Mouse (Mus musculus): ENCODE results near the gene Parp1.

Gene Parp1

DNA sequence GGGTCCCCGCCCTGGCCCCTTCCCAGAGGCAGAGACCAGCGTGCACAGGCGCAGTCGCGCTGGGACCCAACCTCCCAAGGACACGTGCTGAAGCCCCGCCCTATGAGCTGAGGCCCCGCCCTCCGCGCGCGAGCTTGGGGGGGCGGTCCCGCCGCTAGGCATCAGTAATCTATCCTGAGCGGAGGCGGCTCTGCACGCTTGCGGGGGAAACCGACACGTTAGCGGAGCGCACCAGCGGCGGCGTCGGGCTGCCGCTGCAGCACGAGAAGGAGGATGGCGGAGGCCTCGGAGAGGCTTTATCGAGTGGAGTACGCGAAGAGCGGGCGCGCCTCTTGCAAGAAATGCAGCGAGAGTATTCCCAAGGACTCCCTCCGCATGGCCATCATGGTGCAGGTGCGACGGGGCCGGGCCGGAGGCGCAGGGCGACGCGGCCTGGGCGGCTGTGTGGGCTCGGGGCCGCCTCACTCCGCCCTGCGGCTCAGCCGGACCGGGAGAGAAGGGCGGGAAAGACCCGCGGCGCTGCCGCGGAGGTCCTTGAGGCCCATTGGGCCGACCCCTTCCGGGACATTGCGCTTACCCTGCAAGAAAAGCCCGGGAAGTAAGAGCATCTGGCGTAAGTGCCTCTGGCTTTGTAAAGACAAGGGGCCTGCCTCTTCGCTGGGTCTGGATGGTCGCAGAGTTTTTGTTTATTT is at the start of gene Parp1:
Gene Parp1, plus strand, starts transcription at position 164 of the 692 bp plus-strand sequence.
- DNase-seq: peak; percentile 98

DNA sequence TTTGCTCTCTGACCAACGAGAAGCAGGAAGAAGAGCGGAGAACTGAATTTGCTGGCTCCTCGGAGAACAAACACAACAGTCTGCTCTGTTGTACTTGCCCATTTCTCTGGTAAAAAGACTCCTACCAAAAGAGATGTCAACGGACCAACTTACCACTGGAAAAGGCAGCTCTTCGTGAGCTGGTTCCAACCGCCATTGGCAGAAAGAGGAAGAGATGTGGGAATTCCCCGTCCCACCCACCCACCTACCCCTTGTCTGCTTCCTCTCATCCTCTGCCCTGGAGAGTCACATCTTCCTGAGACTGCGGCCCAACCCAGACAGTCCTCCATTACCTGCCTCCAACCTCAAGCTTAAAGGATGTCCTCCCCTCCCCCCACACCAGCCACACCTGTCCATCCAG is 49.2 kb upstream of the Parp1 start:
- DNase-seq: no peak

DNA sequence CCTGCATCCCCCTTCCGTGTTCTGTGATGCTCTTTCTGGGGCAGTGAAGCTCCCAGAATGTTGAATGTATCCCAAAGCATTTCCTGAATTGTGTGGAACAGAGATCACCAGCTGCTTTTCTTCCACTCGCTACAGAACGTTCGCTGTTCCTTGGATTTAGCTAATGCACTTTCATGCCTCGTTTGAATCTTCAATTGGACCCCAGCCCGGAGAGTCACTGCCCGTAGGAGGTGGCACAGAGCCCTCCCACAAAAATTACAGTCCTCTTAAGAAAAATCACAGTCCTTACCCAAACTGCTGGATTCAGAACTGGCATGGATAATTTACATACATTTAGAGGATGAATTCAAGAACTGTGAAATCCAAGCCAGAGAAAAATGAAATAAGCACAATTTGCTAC is 48.5 kb upstream of the Parp1 start:
- no peak for DNase-seq

DNA sequence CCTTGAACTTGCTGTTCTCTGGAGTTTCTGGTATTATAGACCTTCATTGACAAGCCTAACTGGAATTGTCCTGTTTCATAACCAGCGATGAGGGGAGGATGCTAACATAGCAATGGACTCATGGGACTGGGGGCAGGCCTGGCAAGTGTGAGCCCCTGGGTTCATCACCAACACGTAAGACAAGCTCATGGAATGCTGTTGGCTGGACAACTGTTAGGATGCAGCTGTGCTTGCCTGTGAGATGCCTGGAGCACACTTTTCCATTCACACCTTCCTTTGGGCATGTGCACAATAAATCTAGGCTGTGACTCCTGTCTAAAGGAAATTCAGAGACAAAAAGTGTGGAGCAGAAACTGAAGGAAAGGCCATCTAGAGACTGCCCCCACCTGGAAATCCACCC is 45.4 kb upstream of the Parp1 start:
- no peak for DNase-seq

DNA sequence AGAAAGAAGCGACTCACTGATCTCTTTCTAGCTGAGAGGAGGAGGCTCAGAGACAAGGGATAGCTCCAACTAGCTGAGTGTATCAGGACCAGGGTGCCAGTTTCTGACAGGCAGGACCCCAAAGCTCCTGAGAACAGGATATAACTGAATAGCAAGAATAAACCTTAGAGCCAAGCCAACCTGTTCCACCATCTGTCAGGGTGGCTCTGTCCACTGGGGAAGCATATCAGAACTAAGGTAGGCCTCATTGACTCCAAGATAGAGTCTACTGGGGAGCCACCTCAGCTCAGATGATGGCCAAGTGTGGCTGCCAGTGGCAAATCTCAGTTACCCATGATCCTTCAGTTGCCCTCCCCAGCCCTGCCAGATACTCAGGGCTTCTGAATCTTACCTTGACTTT is 43.4 kb upstream of the Parp1 start:
- no peak for DNase-seq

- no peak for DNase-seq
These were observed 38.9 kb upstream of the Parp1 start for GRCm38 (mm10) chr1:180529847-180530246.

- DNase-seq: no peak
These were observed 38.1 kb upstream of the Parp1 start for GRCm38 (mm10) chr1:180530457-180531263.

DNA sequence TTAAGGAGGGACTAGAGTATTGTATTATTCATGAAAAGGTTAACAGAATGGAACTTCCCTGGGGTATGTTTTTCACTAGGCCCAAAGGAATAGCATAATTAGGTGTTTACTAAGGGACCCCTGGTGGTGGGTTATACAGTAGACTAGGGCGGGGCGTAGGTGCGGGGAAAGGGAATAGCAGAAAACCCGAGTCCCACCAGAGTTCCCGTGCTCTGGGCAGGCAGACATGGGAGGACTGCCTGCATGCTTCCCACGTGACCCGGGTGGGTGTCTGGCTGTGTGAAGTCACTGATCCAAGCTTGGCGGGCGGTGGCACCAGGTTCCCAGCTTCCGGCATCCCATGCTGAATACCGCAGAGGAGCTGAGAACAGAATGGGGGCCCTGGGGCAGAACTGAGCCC is 36.1 kb upstream of the Parp1 start:
- DNase-seq: no peak

GRCm38 (mm10) chr1:180536719-180537118 is 32.0 kb upstream of the Parp1 start:
- DNase-seq: no peak

DNA sequence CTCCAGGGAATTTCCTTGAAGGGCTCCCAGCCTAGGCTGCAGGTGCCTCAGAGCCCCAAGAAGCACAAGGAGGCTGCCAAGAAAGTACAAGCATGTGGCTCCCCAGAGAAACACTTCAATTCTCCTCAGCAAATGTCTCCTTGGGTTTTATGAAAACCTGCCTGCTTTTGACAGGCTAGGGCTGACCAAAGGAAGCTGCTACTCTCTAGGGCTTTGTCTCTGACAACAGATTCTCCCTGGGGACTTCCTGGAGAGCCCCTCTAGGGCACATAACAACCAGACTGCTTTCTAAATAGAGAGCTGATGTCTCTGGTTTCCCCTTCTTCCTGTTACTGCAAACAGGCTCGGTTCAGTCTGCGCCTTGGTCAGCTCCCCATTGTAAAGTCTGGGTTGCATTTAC is 27.5 kb upstream of the Parp1 start:
- DNase-seq: no peak

DNA sequence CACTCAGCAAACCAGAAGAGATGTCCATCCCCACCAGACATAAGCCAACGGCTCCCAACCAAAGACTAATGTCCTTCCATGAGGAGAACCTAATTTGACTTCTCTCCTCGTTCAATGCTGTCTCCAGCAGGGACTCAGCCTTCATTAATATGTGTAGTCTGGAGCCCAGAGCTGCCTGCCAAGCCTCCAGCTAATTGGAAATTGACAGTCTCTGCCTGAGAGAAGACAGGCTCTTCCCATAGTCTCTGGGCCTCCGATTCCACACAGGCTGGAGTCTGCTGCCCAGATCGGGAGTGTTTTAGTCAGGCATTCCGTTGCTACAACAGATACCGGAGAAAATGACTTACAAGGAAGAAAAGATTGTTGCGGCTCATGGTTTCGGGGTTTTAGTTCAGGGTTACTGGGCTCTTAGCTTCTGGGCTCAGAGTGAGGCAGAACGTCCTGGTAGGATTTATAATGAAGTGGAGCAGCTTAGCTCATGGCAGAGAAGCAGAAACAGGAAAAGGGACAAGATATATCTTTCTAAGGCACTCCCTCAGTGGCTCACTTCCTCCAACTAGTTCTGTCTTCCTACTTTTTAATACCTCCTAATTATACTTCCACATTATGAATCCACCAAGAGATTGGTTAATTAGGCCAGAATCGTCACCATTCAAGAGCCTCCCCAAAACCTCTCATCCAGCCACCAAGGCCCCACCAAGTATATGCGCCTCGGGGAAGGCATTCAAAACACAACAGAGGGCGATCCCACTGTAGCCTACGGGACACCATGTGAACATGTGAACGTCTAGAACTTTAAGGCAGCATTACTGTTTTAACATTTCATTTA is 26.6 kb upstream of the Parp1 start:
- no peak for DNase-seq

DNA sequence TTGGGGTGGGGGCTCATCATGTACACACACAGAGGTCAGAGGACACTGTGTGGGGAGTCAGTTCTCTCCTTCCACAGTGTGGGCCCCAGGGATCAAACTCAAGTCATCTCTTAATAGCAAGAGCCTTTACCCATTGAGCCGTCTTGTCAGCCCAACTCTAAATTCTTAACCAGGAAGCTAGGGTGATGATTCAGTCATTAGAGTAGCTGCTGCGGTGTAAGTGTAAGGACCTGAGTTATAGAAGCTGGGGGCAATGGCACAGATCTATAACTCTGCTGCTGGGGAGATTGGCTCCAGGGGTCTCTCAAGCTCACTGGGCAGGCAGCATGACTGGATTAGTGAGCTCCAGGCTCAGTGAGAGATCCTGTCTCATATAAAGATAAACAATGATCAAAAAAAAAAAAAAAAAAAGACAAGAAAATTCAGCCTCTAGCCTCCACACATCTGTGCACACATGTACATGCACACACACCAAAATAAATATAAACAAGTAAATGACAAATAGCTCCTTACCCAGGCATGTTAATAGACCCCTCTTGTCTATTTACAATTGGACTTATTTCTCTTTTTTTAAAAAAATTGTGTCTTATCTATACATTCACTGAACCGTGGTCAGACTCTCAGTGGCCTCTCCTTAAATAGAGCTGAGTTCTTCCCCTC is 25.9 kb upstream of the Parp1 start:
- no peak for DNase-seq

- no peak for DNase-seq
These were observed 22.7 kb upstream of the Parp1 start for GRCm38 (mm10) chr1:180545918-180546545.

DNA sequence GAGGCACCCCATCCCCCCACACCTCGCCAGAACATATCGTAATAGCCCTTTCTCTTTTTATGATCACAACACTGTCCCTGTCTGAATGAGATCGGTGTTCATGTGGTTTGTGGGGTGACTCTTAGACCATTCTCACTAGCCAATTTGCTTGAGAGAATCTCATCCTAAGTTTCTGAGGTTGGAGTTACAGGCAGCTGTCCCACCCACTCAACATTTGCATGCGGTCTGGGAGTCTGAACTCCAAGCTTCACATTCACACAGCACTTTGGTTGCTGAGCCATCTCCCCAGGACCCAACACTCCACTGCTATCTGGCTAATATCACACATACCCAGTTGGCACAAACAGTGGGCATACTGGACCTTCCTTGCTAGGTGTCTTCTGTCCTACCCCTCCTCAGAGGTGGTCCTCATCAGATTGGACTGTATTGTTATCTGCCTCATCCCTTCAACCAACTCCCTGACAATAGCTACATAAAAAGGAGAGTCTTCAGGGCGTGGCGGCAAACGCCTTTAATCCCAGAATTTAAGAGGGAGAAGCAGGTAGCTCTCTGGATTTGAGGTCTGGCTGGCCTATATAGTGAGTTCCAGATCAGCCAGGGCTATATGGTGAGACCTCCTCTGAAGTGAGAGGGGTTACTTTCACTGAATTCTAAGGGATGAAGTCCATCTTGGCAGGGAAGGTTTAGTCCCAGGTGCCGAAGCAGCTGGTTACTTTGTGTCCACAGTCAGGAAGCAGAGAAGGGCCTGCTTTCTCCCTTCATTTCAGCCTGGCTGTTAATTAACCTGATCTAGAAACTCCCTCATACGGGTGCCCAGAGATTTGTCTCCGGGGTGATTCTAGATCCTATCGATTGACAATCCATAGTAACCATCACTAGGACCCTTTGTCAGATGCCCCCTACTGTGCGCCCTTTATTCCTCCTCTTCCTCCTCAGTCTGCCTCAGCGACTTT is 21.6 kb upstream of the Parp1 start:
- DNase-seq: no peak

DNA sequence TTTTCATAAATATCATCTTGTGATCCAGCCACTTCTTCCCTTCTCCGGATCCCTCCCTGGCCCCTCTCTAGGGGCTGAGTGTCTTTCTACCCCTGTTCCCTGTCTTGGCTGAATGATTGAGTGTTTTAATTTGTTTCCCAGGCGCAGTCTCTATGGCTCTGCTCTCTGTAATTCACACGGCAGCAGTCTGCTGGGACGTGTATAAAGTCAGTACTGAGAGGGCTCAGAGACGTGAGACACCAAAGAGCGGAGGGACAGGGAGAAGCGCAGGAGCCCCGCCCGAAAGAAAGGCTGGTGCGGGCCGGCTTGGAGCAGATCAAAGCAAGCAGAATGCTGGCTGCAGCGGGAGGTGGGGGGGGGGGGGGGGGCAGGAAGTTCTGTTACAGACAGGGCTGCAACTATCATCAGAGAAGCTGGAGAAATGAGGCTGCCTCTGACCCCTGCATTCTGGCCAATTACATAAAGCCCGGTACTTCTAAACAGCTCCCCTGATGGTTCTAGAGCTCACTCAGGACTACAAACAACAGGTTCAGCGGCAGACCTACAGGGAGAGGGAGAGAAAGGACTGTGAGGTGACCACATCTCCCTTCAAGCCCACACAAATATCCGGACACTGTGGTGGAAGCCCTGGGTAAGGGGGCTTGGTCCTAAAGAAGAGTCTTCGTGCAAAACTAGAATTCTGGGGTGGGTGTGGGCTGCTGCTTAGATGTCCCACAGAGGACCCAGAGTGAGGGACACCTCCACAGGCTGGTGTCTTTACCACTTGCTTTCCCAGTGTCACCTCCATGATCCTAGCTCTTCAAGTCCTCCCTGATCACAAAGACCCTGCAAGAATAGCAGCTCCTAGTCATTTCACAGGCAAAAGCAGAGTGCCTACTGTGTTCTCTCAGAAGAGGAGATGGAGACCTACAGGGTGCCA is 20.7 kb upstream of the Parp1 start:
- DNase-seq: peak; percentile 74

DNA sequence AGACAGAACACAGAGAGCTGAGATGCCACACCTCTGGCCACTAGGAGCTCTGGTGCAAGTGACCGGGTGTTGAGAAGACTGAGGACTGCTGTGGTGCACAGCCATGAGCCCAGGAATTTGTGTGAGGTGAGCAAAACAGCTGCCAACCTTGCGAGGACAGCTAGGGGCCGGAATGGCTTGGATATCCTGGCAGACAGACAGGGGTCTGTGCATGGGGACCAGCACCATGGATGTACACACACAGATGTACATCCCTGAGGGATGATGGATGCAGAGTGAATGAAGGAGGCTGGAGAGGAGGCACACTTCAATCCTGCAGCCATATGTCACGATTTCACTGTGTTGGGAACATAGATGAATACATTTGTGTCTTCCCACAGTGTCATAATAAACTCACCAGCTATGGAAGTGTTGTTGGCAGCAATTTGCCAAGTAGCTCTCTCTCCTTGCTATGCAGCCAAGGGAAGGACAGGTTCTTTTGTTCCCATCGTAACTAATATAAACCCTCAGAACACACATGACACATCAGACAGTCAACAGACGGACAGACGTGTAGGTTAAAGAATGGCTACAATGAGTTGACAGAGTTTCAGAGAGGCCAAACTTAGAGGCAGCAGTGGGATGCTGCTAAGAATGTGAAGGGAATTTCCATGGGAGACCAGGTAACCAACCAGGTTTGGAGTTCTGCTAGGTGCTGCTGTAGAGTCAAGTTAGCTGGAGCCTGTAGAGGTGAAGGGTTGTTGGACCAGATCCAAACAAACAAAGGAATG is 19.0 kb upstream of the Parp1 start:
- no peak for DNase-seq

DNA sequence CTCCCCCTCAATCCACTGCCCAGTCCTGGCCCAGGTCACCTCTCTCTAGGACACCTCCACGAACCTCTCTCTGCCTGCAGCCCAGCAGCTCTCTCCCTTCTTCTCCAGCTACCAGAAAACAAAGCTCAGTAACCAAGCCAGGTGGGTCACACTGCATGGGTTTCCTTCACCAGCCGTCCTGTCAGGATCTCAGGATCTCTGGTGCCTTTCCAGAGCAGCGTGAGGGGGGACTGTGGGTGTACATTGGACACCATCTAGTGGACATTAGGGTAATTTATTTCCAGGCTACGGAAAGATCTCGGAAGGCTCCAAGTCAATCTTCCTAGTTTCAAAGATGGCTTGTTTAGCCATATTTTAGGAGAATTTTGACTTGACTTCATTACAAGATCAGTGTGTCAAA is 18.0 kb upstream of the Parp1 start:
- DNase-seq: peak; percentile 57

GRCm38 (mm10) chr1:180556899-180557298 is 11.8 kb upstream of the Parp1 start:
- no peak for DNase-seq

DNA sequence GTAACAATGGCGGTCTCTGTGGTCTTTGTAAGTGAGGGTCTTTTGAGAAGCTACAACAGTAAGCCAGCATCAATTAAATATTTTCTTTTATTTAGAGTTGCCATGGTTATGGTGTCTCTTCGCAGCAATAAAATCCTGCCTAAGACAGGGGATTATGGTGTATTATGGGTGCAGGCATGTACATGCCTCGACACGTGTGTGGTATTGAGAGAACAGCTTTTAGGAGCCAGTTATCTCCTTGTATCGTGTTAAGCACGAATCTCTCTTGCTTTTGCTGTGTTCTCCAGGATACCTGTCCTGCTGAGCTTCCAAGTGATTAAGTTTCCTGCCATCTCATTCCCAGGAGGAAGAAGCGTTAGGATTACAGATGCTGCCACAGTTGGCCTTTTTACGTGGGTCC is 9.3 kb upstream of the Parp1 start:
- DNase-seq: no peak

Data from kidney, postnatal 10 days (tissue).